Mouse (Mus musculus) testis, adult 2 months (tissue): ENCODE data around the gene Celsr3.

Experiments used
- CTCF ChIP-seq: fragments of 200-500 bp; IDR thresholded peaks from 2 replicates; pipeline ENCODE4 v1.5.1; 2012; ENCODE audit warnings: low read depth, mild to moderate bottlenecking, inconsistent platforms, low read length, moderate library complexity; ENCODE audit not compliant: control insufficient read depth, insufficient read depth, insufficient replicate concordance
- POLR2A ChIP-seq: fragments of 200-500 bp; IDR thresholded peaks from 2 replicates; pipeline ENCODE4 v1.6.1; 2012; ENCODE audit warnings: low read depth, mild to moderate bottlenecking, inconsistent platforms, low read length, moderate library complexity; ENCODE audit not compliant: control insufficient read depth

DNA sequence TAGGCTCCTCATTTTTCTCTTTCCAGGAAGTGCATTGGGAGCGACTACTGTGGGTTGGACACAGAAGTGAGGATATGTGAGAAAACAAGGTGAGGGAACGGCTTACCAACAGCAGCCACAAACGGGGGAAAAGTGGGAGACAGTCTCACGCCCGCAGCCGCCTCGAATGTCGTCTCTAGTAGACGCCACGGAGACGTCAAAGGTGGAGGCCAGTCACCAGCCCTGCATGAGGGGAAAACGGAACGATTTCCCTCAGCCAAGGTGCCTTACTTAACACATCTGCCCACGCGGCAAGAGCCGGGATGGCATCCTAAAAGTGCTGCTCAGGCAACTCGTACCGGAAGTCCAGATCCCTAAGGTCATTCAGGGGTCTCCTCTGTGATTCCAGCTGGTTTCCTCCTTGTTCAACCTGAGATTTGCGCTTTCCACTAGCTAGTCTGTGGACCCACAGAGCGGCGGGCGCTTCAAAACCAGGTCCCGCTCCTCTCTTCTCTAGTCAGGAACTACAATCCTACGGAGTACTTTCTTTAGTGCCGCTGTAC is 1.9 kb upstream of the Celsr3 start:
- TF ChIP-seq CTCF: no peak
- TF ChIP-seq POLR2A: no peak
